Mouse (Mus musculus): ENCODE results near the gene L3mbtl1.

DNA sequence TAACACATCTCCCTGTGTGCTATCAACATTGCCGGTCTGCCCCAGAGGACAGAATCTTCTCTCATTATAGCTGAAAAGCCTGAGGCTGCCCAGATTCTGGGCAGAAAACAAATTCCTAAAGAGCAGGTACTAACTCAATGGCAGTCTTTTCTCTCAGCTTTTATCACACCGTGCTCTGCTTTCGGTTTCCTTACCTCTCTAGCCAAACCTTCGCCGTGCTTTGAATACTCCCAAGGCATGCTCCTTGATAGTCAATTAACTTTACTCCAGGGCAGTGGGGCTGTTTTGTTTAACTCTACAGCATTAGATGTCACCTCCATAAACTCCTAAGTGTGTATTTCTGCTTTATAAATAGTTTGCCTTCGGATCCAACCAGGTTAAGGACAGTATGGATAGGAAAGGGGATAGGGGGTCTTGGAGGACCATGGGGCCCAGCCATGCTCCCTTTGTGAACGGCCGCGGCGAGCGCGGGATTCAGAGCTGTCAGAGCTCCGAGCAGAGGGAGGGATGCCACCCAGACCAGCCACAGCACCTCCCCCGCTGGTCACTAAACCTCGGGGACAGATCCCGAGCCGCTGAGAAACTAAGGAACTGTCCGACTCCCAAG is 12.7 kb upstream of the L3mbtl1 start:
- TF ChIP-seq CEBPB (IDR thresholded peaks at IDR 0.05; ENCODE audit: low read depth) (no peak), CTCF (IDR thresholded peaks at IDR 0.05; ENCODE audit: control insufficient read depth, insufficient read depth, insufficient read length) (no peak), MAX (IDR thresholded peaks at IDR 0.05) (no peak), USF1 (IDR thresholded peaks at IDR 0.05; ENCODE audit: low read depth) (no peak), FOSL1 (IDR thresholded peaks at IDR 0.05; ENCODE audit: insufficient read depth, low read length, poor library complexity, severe bottlenecking) (no peak), MYOG (IDR thresholded peaks at IDR 0.05; ENCODE audit: control insufficient read depth, extremely low read depth, insufficient read length) (no peak)

All from C2C12 (cell line).